Mouse (Mus musculus): ENCODE data around the gene Esrp2.

DNA sequence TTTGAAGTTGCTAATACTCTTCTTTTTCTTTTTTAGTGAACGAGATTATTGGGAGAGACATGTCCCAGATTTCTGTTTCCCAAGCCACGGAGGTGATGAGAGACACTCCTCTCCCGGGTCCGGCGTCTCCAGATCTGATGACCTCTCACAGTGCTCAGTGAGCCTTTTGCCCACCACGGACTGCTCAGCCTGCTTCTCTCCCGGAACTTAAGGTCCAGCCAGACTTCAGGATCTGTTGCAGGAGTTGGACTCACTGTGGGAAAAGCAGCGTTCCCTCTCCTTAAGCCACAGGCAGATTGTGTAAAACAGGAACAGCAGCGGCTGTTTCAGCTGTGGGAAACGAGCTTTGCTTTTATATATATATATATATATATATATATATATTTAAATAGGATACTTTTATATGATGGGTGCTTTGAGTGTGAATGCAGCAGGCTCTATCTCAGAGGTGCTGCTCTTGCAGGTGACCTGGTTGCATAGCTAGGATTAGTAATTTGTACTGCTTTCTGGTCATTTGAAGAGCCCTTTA lies 8.8 kb downstream of the Esrp2 start:
- no peak for TF ChIP-seq CTCF (IDR thresholded peaks at IDR 0.05; ENCODE audit: low read depth, low read length)
- TF ChIP-seq TAL1 (conservative IDR thresholded peaks at IDR 0.05; ENCODE audit: low read depth, low read length) = no peak
- no peak for TF ChIP-seq GATA2 (IDR thresholded peaks at IDR 0.05; ENCODE audit: borderline replicate concordance, low read depth, low read length)

Data from G1E (cell line).